Mouse (Mus musculus): Measurements from ENCODE around the gene Sec11a. TPM values are rescaled to one million over a fixed set of nuclear protein-coding genes. Genes with fewer than 3 reads are reported as not detected.

Gene Sec11a
- total RNA-seq, 1 experiment = 171 TPM

DNA sequence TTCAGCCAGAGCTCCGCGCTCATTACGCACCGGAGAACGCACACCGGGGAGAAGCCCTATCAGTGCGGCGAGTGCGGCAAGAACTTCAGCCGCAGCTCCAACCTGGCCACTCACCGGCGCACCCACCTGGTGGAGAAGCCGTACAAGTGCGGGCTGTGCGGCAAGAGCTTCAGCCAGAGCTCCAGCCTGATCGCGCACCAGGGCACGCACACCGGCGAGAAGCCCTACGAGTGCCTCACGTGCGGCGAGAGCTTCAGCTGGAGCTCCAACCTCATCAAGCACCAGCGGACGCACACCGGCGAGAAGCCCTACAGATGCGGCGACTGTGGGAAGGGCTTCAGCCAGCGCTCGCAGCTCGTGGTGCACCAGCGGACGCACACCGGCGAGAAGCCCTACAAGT is 71.9 kb downstream of the Sec11a start:
- no peaks in the 10 kb centered on the region for H3K36me3 ChIP-seq (ENCODE audit: control insufficient read depth, insufficient read depth, low read length, poor library complexity, severe bottlenecking)

GRCm38 (mm10) chr7:80873631-80874030 is 73.9 kb downstream of the Sec11a start:
- in situ Hi-C loops (cut with MboI; ENCODE audit: low sequenced_read_pairs in 2 of 2, unreplicated experiment in 2 of 2) = no loop called here
- Histone ChIP-seq H3K4me3 (ENCODE audit: insufficient read depth in 1 of 2, low read depth in 1 of 2, low read length in 2 of 2, poor library complexity in 1 of 2, severe bottlenecking in 1 of 2) (no peak overlapping the region), H3K4me1 (ENCODE audit: control insufficient read depth in 2 of 2, insufficient read depth in 2 of 2, low read length in 2 of 2, poor library complexity in 1 of 2) (peaks cover 0 to 2% of the 10 kb centered on the region in 2 experiments; a peak in 2 of 4 replicates), H3K9ac (ENCODE audit: insufficient read depth, low read depth, low read length, poor library complexity, severe bottlenecking) (no peak overlapping the region), H3K9me3 (ENCODE audit: control insufficient read depth, insufficient read depth, low read depth, low read length) (no peaks in the 10 kb centered on the region), H3K36me3 (ENCODE audit: control insufficient read depth, insufficient read depth, low read length, poor library complexity, severe bottlenecking) (no peaks in the 10 kb centered on the region), H3K27ac (ENCODE audit: insufficient read depth, low read depth, low read length, poor library complexity, severe bottlenecking) (no peak overlapping the region)
- no peak for DNase-seq (ENCODE audit: low read depth, low spot score)
- 0 out of 2 replicates have a peak, but pooled peaks have one; percentile 12 for TF ChIP-seq ZC3H11A (IDR thresholded peaks at IDR 0.05; ENCODE audit: borderline replicate concordance, low read depth, low read length)
- TF ChIP-seq CHD2 (IDR thresholded peaks at IDR 0.05; ENCODE audit: low read depth, low read length) = no peak

More for the DNA sequence above, 71.9 kb downstream of the Sec11a start:
- no peak for DNase-seq (ENCODE audit: low read depth, low spot score)
- peaks cover 0 to 2% of the 10 kb centered on the region in 2 experiments; a peak in 2 of 4 replicates for H3K4me1 ChIP-seq (ENCODE audit: control insufficient read depth in 2 of 2, insufficient read depth in 2 of 2, low read length in 2 of 2, poor library complexity in 1 of 2)
- in situ Hi-C loops (cut with MboI; ENCODE audit: low sequenced_read_pairs in 2 of 2, unreplicated experiment in 2 of 2) = no loop called here
- H3K4me3 ChIP-seq (ENCODE audit: insufficient read depth in 1 of 2, low read depth in 1 of 2, low read length in 2 of 2, poor library complexity in 1 of 2, severe bottlenecking in 1 of 2) = peak overlapping the region; percentile 62 to 64
- H3K9ac ChIP-seq (ENCODE audit: insufficient read depth, low read depth, low read length, poor library complexity, severe bottlenecking) = peak overlapping the region; percentile 34
- no peak overlapping the region for H3K27ac ChIP-seq (ENCODE audit: insufficient read depth, low read depth, low read length, poor library complexity, severe bottlenecking)
- no peak for TF ChIP-seq HCFC1 (IDR thresholded peaks at IDR 0.05; ENCODE audit: borderline replicate concordance, insufficient read depth, low read length)
- no peak for TF ChIP-seq MAFK (IDR thresholded peaks at IDR 0.05; ENCODE audit: insufficient read depth, low read depth, low read length)
- no peak for TF ChIP-seq ZC3H11A (IDR thresholded peaks at IDR 0.05; ENCODE audit: borderline replicate concordance, low read depth, low read length)
- TF ChIP-seq CHD2 (IDR thresholded peaks at IDR 0.05; ENCODE audit: low read depth, low read length) = no peak
- no peak for TF ChIP-seq ZNF384 (IDR thresholded peaks at IDR 0.05; ENCODE audit: low read depth, low read length)
- H3K9me3 ChIP-seq (ENCODE audit: control insufficient read depth, insufficient read depth, low read depth, low read length) = no peaks in the 10 kb centered on the region

GRCm38 (mm10) chr7:80873038-80873437 is 74.5 kb downstream of the Sec11a start:
- no peaks in the 10 kb centered on the region for H3K9me3 ChIP-seq (ENCODE audit: control insufficient read depth, insufficient read depth, low read depth, low read length)
- TF ChIP-seq CHD2 (IDR thresholded peaks at IDR 0.05; ENCODE audit: low read depth, low read length) (no peak), MAFK (IDR thresholded peaks at IDR 0.05; ENCODE audit: insufficient read depth, low read depth, low read length) (no peak), ZC3H11A (IDR thresholded peaks at IDR 0.05; ENCODE audit: borderline replicate concordance, low read depth, low read length) (no peak), ZNF384 (IDR thresholded peaks at IDR 0.05; ENCODE audit: low read depth, low read length) (no peak), HCFC1 (IDR thresholded peaks at IDR 0.05; ENCODE audit: borderline replicate concordance, insufficient read depth, low read length) (no peak)
- H3K36me3 ChIP-seq (ENCODE audit: control insufficient read depth, insufficient read depth, low read length, poor library complexity, severe bottlenecking) = no peaks in the 10 kb centered on the region
- in situ Hi-C loops (cut with MboI; ENCODE audit: low sequenced_read_pairs in 2 of 2, unreplicated experiment in 2 of 2) = no loop called here
- H3K27ac ChIP-seq (ENCODE audit: insufficient read depth, low read depth, low read length, poor library complexity, severe bottlenecking) = no peak overlapping the region
- DNase-seq (ENCODE audit: low read depth, low spot score) = no peak
- H3K4me1 ChIP-seq (ENCODE audit: control insufficient read depth in 2 of 2, insufficient read depth in 2 of 2, low read length in 2 of 2, poor library complexity in 1 of 2) = peaks cover 0 to 2% of the 10 kb centered on the region in 2 experiments; a peak in 2 of 4 replicates
- H3K4me3 ChIP-seq (ENCODE audit: insufficient read depth in 1 of 2, low read depth in 1 of 2, low read length in 2 of 2, poor library complexity in 1 of 2, severe bottlenecking in 1 of 2) = no peak overlapping the region
- H3K9ac ChIP-seq (ENCODE audit: insufficient read depth, low read depth, low read length, poor library complexity, severe bottlenecking) = no peak overlapping the region

- Histone ChIP-seq H3K9me3 (ENCODE audit: control insufficient read depth, insufficient read depth, low read depth, low read length) (no peaks in the 10 kb centered on the region), H3K27ac (ENCODE audit: insufficient read depth, low read depth, low read length, poor library complexity, severe bottlenecking) (no peak overlapping the region), H3K4me3 (ENCODE audit: insufficient read depth in 1 of 2, low read depth in 1 of 2, low read length in 2 of 2, poor library complexity in 1 of 2, severe bottlenecking in 1 of 2) (no peak overlapping the region), H3K4me1 (ENCODE audit: control insufficient read depth in 2 of 2, insufficient read depth in 2 of 2, low read length in 2 of 2, poor library complexity in 1 of 2) (peaks cover 0 to 4% of the 10 kb centered on the region in 2 experiments; a peak in 2 of 4 replicates), H3K9ac (ENCODE audit: insufficient read depth, low read depth, low read length, poor library complexity, severe bottlenecking) (no peak overlapping the region), H3K36me3 (ENCODE audit: control insufficient read depth, insufficient read depth, low read length, poor library complexity, severe bottlenecking) (no peaks in the 10 kb centered on the region)
- DNase-seq (ENCODE audit: low read depth, low spot score) = no peak
- in situ Hi-C loops (cut with MboI; ENCODE audit: low sequenced_read_pairs in 2 of 2, unreplicated experiment in 2 of 2) = no loop called here
- TF ChIP-seq MAFK (IDR thresholded peaks at IDR 0.05; ENCODE audit: insufficient read depth, low read depth, low read length) (no peak), ZNF384 (IDR thresholded peaks at IDR 0.05; ENCODE audit: low read depth, low read length) (no peak), CHD2 (IDR thresholded peaks at IDR 0.05; ENCODE audit: low read depth, low read length) (no peak), HCFC1 (IDR thresholded peaks at IDR 0.05; ENCODE audit: borderline replicate concordance, insufficient read depth, low read length) (no peak), ZC3H11A (IDR thresholded peaks at IDR 0.05; ENCODE audit: borderline replicate concordance, low read depth, low read length) (no peak)
Observed at GRCm38 (mm10) chr7:80868686-80869085, 78.9 kb downstream of the Sec11a start.
